Mouse (Mus musculus) cerebellum, postnatal 10 days (tissue): ENCODE measurements at regions not wholly inside any gene's neighbourhood (a gene's known extent, or its start where the extent isn't known, plus 50 kb on each side); places are given as distances from the start of the nearest gene placed in this dataset.

ENCODE experiments used
- DNase-seq, 2 experiments: peaks; one replicate each; pipeline ENCODE4 v3.0.0; 2021; ENCODE audit warnings: mixed read lengths in 2 of 2

DNA sequence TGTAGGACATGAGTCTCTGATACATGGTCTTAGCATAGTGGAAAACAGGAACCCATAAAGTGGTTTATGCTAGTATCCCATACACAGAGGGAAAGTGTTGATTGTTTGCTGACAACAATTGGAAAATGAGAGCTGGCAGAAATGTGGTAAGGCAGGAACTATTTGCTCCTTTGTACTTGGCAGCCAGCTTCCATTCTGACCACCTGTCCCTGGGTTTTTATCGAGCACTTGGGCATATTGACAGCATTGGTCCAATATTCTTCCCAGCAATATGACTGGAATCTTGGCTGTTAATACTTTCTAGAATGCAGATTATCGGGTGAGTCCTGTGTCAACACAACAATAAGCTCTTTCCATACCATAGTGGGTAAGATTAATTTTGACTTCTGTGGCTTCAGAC, 67.7 kb downstream of the Sult1c2 start:
- DNase-seq = peak; percentile 12 to 20

- DNase-seq = no peak
Observed at GRCm38 (mm10) chr17:53760911-53761310, 71.8 kb upstream of the Sgo1 start.

DNA sequence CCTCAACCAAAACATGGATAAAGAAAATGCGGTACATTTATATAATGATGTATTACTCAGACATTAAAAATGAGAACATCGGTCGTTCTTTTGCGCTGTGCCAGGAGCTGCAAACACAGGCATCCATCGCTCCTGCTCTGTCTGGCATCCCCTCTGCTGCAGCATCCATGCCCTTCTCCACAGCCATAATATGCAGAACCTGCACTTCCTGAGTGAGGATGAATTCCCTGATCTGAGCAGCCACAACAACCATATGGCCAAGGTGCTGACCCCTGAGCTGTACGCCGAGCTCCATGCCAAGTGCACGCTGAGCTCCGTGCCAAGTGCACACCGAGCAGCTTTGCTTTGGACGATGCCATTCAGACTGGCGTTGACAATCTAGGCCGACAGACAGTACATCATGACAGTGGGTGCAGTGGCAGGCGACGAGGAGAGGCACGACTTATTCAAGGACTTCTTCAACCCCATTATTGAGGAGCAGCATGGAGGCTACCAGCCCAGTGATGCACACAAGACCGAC, 56.9 kb upstream of the Sgo1 start:
- DNase-seq = peak; percentile 88 to 92
